Mouse (Mus musculus) kidney, postnatal 4 days (tissue): ENCODE results near the gene Abt1.

Experiments
- DNase-seq, 2 experiments: peaks; one replicate each; pipeline ENCODE4 v3.0.0; 2021; ENCODE audit warnings: mixed read lengths in 2 of 2

The Abt1 gene

GRCm38 (mm10) chr13:23437908-23438307 is 14.2 kb upstream of the Abt1 start:
- peak; percentile 90 to 91 for DNase-seq

GRCm38 (mm10) chr13:23436861-23437822 is 13.5 kb upstream of the Abt1 start:
- peak; percentile 77 to 82 for DNase-seq

- DNase-seq = peak; percentile 56 to 66
Observed at GRCm38 (mm10) chr13:23436231-23436661, 12.6 kb upstream of the Abt1 start.

- DNase-seq = peak in 1 of 2 experiments; percentile 37
Observed at GRCm38 (mm10) chr13:23435676-23436075, 12.0 kb upstream of the Abt1 start.

GRCm38 (mm10) chr13:23435241-23435640 is 11.6 kb upstream of the Abt1 start:
- DNase-seq = no peak

- peak in 1 of 2 experiments; percentile 13 for DNase-seq
Observed at GRCm38 (mm10) chr13:23434426-23434825, 10.8 kb upstream of the Abt1 start.

GRCm38 (mm10) chr13:23433801-23434200 is 10.1 kb upstream of the Abt1 start:
- DNase-seq = no peak

- peak in 1 of 2 experiments; percentile 15 for DNase-seq
Observed at GRCm38 (mm10) chr13:23433206-23433605, 9.5 kb upstream of the Abt1 start.

GRCm38 (mm10) chr13:23432562-23433201 is 9.0 kb upstream of the Abt1 start:
- peak; percentile 95 to 97 for DNase-seq

- peak; percentile 83 to 89 for DNase-seq
Observed at GRCm38 (mm10) chr13:23431351-23431771, 7.7 kb upstream of the Abt1 start.

GRCm38 (mm10) chr13:23430734-23431133 is 7.1 kb upstream of the Abt1 start:
- DNase-seq = peak; percentile 81 to 87

- no peak for DNase-seq
Observed at GRCm38 (mm10) chr13:23429771-23430380, 6.2 kb upstream of the Abt1 start.

- no peak for DNase-seq
Observed at GRCm38 (mm10) chr13:23428166-23428993, 4.7 kb upstream of the Abt1 start.

GRCm38 (mm10) chr13:23427401-23427910 is 3.8 kb upstream of the Abt1 start:
- no peak for DNase-seq

GRCm38 (mm10) chr13:23426922-23427321 is 3.3 kb upstream of the Abt1 start:
- DNase-seq = peak in 1 of 2 experiments; percentile 50

- peak; percentile 51 to 64 for DNase-seq
Observed at GRCm38 (mm10) chr13:23426335-23426734, 2.7 kb upstream of the Abt1 start.

GRCm38 (mm10) chr13:23425505-23425904 is 1.8 kb upstream of the Abt1 start:
- DNase-seq = peak; percentile 70 to 76

- DNase-seq = peak; percentile 91 to 95
Observed at GRCm38 (mm10) chr13:23424494-23425325, 1.0 kb upstream of the Abt1 start.

GRCm38 (mm10) chr13:23424052-23424380 is 350 bp upstream of the Abt1 start:
- no peak for DNase-seq

GRCm38 (mm10) chr13:23422351-23422750 is 1.3 kb downstream of the Abt1 start:
- no peak for DNase-seq
